ENCODE assay signal across 23 mouse cellular contexts in the genomic region with DNA sequence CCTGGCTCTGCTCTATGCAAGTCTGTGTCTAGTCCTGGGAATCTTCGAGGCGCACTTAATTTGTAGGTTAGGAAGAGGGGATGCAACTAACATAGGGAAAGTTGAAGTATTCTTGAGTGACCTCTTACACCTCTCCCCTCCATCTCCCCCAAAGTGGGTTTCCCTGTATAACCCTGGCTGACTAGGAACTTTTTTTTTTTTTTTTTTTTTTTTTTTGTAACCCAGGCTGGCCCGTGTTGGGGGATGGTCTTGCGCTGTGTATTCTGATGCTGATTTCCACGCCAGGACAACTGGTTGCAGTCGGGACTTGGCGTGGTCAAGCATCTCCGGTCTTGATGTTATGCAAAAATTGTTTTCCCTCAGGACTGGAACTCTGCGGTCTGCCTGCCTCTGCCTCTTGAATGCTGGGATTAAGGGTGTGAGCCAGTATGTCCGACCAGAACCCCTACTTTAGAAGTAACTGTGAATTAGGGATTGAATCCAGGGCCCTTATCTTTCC. TPM values are rescaled to one million over a fixed set of nuclear protein-coding genes. Genes with fewer than 3 reads are reported as not detected.
DNase-seq lines count a peak whose midpoint lies in the region; ATAC-seq and TF ChIP-seq lines count a peak whose summit lies in the region.
"Had no signal": no experiment of that assay in that cellular context is flagged by ENCODE, and none has a peak within 500 bp of the region (broad histone marks: within the 10 kb centered on the region; RNA-seq: fewer than 3 reads in every experiment).

No protein-coding gene starts in this region.

- DNase-seq in ES-CJ7 (ENCODE audit: low read depth, low spot score), result peak; percentile 88
- DNase-seq in R1 (ENCODE audit: low read depth, low spot score), result peak; percentile 95
- DNase-seq in gastrocnemius, postnatal 36 days, result no peak
- DNase-seq in lung, postnatal 14 days, result no peak
- no peak for DNase-seq in midbrain, embryonic 10.5 days (ENCODE audit: low spot score)
- DNase-seq: adrenal gland, adult 8-10 months; adrenal gland, postnatal 14 days; adrenal gland, postnatal 36 days; cerebellum, adult 11-12 months; cerebellum, adult 2 months; cerebellum, adult 9-10 months; cerebellum, postnatal 10 days; cerebellum, postnatal 25 days; forebrain, postnatal 0 days had no signal

- TF ChIP-seq CTCF in E14TG2a.4 (conservative IDR thresholded peaks at IDR 0.05; ENCODE audit: low read length), result no peak

- no peak overlapping the region for H3K9ac ChIP-seq in kidney, embryonic 15.5 days
- H3K9ac ChIP-seq: embryonic facial prominence, embryonic 12.5 days; forebrain, embryonic 13.5 days; forebrain, embryonic 15.5 days; forebrain, postnatal 0 days had no signal

- 81% methylated on average over 10 of the region's 10 CpGs for WGBS in kidney, embryonic 15.5 days
- WGBS in midbrain, embryonic 10.5 days, result 72% methylated on average over 10 of the region's 10 CpGs

- H3K4me3 ChIP-seq in E14TG2a.4 (replicated peaks; ENCODE audit: low read length), result peak overlapping the region; percentile 26; the same call in 1 of the 2 replicates
- no peak overlapping the region for H3K4me3 ChIP-seq in kidney, embryonic 15.5 days (replicated peaks)
- no peak overlapping the region for H3K4me3 ChIP-seq in midbrain, embryonic 10.5 days
- H3K4me3 ChIP-seq: embryonic facial prominence, embryonic 10.5 days; embryonic facial prominence, embryonic 12.5 days; forebrain, embryonic 13.5 days; forebrain, embryonic 15.5 days had no signal

- H3K27ac ChIP-seq in kidney, embryonic 15.5 days, result no peak overlapping the region
- no peak overlapping the region for H3K27ac ChIP-seq in midbrain, embryonic 10.5 days (replicated peaks)
- H3K27ac ChIP-seq: embryonic facial prominence, embryonic 10.5 days; embryonic facial prominence, embryonic 12.5 days; forebrain, embryonic 13.5 days; forebrain, embryonic 15.5 days had no signal

- ATAC-seq in kidney, embryonic 15.5 days (replicated peaks; ENCODE audit: low FRiP score), result no peak
- ATAC-seq: activated CD4-positive, CD25-positive, alpha-beta regulatory T cell, adult 4 months; forebrain, embryonic 13.5 days; forebrain, embryonic 15.5 days; forebrain, postnatal 0 days; Patski had no signal

- H3K9me3 ChIP-seq in E14TG2a.4 (ENCODE audit: low read length), result no peaks in the 10 kb centered on the region
- no peaks in the 10 kb centered on the region for H3K9me3 ChIP-seq in kidney, embryonic 15.5 days (replicated peaks)
- no peaks in the 10 kb centered on the region for H3K9me3 ChIP-seq in midbrain, embryonic 10.5 days (replicated peaks)
- H3K9me3 ChIP-seq: embryonic facial prominence, embryonic 10.5 days; embryonic facial prominence, embryonic 12.5 days; forebrain, embryonic 13.5 days; forebrain, embryonic 15.5 days had no signal

- peaks cover 76% of the 10 kb centered on the region for H3K4me1 ChIP-seq in E14TG2a.4 (replicated peaks; ENCODE audit: low read depth, low read length)
- H3K4me1 ChIP-seq in kidney, embryonic 15.5 days, result peaks cover 24% of the 10 kb centered on the region
- peaks cover 28% of the 10 kb centered on the region for H3K4me1 ChIP-seq in midbrain, embryonic 10.5 days

- 0 out of 2 replicates have a peak, but pooled peaks cover 3% of the 10 kb centered on the region for H3K36me3 ChIP-seq in E14TG2a.4 (ENCODE audit: insufficient read depth, low read length)
- no peaks in the 10 kb centered on the region for H3K36me3 ChIP-seq in kidney, embryonic 15.5 days
- no peaks in the 10 kb centered on the region for H3K36me3 ChIP-seq in midbrain, embryonic 10.5 days
- H3K36me3 ChIP-seq: embryonic facial prominence, embryonic 10.5 days; embryonic facial prominence, embryonic 12.5 days; forebrain, embryonic 15.5 days; G1E had no signal

- intact Hi-C loops in gastrocnemius, postnatal 36 days (cut with DNase I), result loop anchor here (5.0 kb wide), 1 partner anchor 254 kb away; no protein-coding TSS in a partner anchor

- no peak overlapping the region for H3K4me2 ChIP-seq in kidney, embryonic 15.5 days
- H3K4me2 ChIP-seq: embryonic facial prominence, embryonic 12.5 days; forebrain, embryonic 13.5 days; forebrain, embryonic 15.5 days had no signal

- peaks cover 24% of the 10 kb centered on the region for H3K27me3 ChIP-seq in E14TG2a.4 (ENCODE audit: insufficient read depth, low read length)
- H3K27me3 ChIP-seq in kidney, embryonic 15.5 days, result peaks cover 49% of the 10 kb centered on the region
- H3K27me3 ChIP-seq in midbrain, embryonic 10.5 days (ENCODE audit: low read depth, poor library complexity, severe bottlenecking), result peaks cover 68% of the 10 kb centered on the region
- H3K27me3 ChIP-seq: Patski had no signal

RNA-seq across cellular contexts. Expression of a gene that starts 2.1 kb away (rescaled TPM):
- total RNA-seq in gastrocnemius, postnatal 36 days (2021), result 100 to 1,000 TPM in 1 of 2 experiments, 10 to 100 TPM in 1; 94.9 to 100 TPM
- polyA plus RNA-seq in kidney, embryonic 15.5 days (2015; fragmentation: Nextera tagmentation; extraction: Ambion mirVana), result 8.4 and 9.5 TPM in 2 replicates
- polyA plus RNA-seq in midbrain, embryonic 10.5 days (2016; fragmentation: Nextera tagmentation; extraction: Ambion mirVana), result 2.0 and 3.0 TPM in 2 replicates
- polyA plus RNA-seq: G1E had no signal

Comparison
In these comparisons a context has a peak if more than half of its experiments do, and no peak if none do; other contexts are left out.
1. DNase-seq: peak in ES-CJ7 (single experiment) and R1 (single experiment); none in gastrocnemius, postnatal 36 days (0 of 2), lung, postnatal 14 days (single experiment) and midbrain, embryonic 10.5 days (single experiment).